Mouse (Mus musculus) limb, embryonic 14.5 days (tissue): ENCODE results near the gene Myl6b. TPM values are rescaled to one million over a fixed set of nuclear protein-coding genes. Genes with fewer than 3 reads are reported as not detected.

Source experiments
- ATAC-seq: fragments of 200-750 bp; cut with Nextera tagmentation; 2 replicates; pipeline ENCODE4 v1.8.0; 2017; ENCODE audit warnings: low read depth, moderate number of reproducible peaks, moderate TSS enrichment; ENCODE audit not compliant: low FRiP score
- DNase-seq: peaks from one replicate; pipeline ENCODE4 v3.0.0-alpha.2; 2015; ENCODE audit warnings: low spot score
- H3K27ac ChIP-seq: fragments of 300-500 bp; sonication (generic); replicated peaks from 2 replicates; pipeline ENCODE4 v1.5.1; 2014; ENCODE audit warnings: low read depth, mild to moderate bottlenecking, low read length, moderate library complexity, mixed read lengths
- H3K27me3 ChIP-seq: fragments of 300-500 bp; sonication (generic); 2 replicates; pipeline ENCODE4 v1.6.1; 2014; ENCODE audit warnings: low read length, mixed read lengths; ENCODE audit not compliant: control insufficient read depth, insufficient read depth
- H3K36me3 ChIP-seq: fragments of 300-500 bp; sonication (generic); 2 replicates; pipeline ENCODE4 v1.6.1; 2014; ENCODE audit warnings: mild to moderate bottlenecking, low read length, moderate library complexity, mixed read lengths; ENCODE audit not compliant: control insufficient read depth, insufficient read depth
- H3K4me1 ChIP-seq: fragments of 300-500 bp; sonication (generic); 2 replicates; pipeline ENCODE4 v1.6.1; 2014; ENCODE audit warnings: antibody characterized with exemption, low read length, mixed read lengths; ENCODE audit not compliant: control insufficient read depth, insufficient read depth
- H3K4me2 ChIP-seq: fragments of 300-500 bp; sonication (generic); replicated peaks from 2 replicates; pipeline ENCODE4 v1.6.1; 2014; ENCODE audit warnings: low read depth, mild to moderate bottlenecking, low read length, moderate library complexity; ENCODE audit not compliant: severe bottlenecking
- H3K4me3 ChIP-seq: fragments of 300-500 bp; sonication (generic); replicated peaks from 2 replicates; pipeline ENCODE4 v1.5.1; 2014; ENCODE audit warnings: low read length
- H3K9ac ChIP-seq: fragments of 300-500 bp; sonication (generic); 2 replicates; pipeline ENCODE4 v1.6.1; 2014; ENCODE audit warnings: mild to moderate bottlenecking, low read depth, low read length, moderate library complexity; ENCODE audit not compliant: severe bottlenecking
- H3K9me3 ChIP-seq: fragments of 300-500 bp; sonication (generic); 2 replicates; pipeline ENCODE4 v1.6.1; 2016; ENCODE audit warnings: low read length; ENCODE audit not compliant: control insufficient read depth
- POLR2A ChIP-seq: fragments of 200-500 bp; IDR thresholded peaks from 2 replicates; pipeline ENCODE4 v1.8.0; 2012; ENCODE audit warnings: inconsistent platforms, mild to moderate bottlenecking, moderate library complexity, borderline replicate concordance; ENCODE audit not compliant: insufficient read depth, insufficient read length; ENCODE audit errors: extremely low read depth
- WGBS: fragments of 180-500 bp; shearing (Covaris S2); extraction: QIAGEN DNeasy Blood & Tissue Kit; methylation state at CpG from one replicate; pipeline ENCODE4 v1.1.7; 2014; 5-methylcytosine and 5-hydroxymethylcytosine counted together
- polyA plus RNA-seq, 2 experiments: library from polyadenylated mRNA; depleted of rRNA in 1 of 2; stranded (reverse) in 1 of 2; unstranded in 1 of 2; fragments of >200 nt; fragmentation: Nextera tagmentation in 1 of 2; extraction: Ambion mirVana in 1 of 2; gene quantifications; 2 replicates each; pipeline versions ENCODE4 v1.2.1 to v1.2.3; 2012 to 2014

Gene Myl6b
- polyA plus RNA-seq (2012; rRNA removed) (54.9 and 56.7 TPM in 2 replicates), polyA plus RNA-seq (2014; fragmentation: Nextera tagmentation; extraction: Ambion mirVana) (6.1 and 6.6 TPM in 2 replicates)

- H3K4me2 ChIP-seq, result peak within 1 kb of the TSS; percentile 73
- DNase-seq (peak; percentile 96), ATAC-seq (peak; percentile 77)
- peak within 1 kb of the TSS; percentile 54 for H3K4me3 ChIP-seq
- H3K9ac ChIP-seq, result peak within 1 kb of the TSS; percentile 65
- H3K4me1 ChIP-seq, result peaks cover 10% of the 10 kb centered on the region
- TF ChIP-seq POLR2A, result 0 out of 2 replicates have a peak, but pooled peaks have one; percentile 29
- WGBS, result under 1% methylated on average over 27 of the region's 27 CpGs
- no peaks in the 10 kb centered on the region for H3K27me3 ChIP-seq
- H3K36me3 ChIP-seq, result no peaks in the 10 kb centered on the region
- H3K9me3 ChIP-seq, result no peaks in the 10 kb centered on the region
- H3K27ac ChIP-seq, result peak within 1 kb of the TSS; percentile 83
Measured at GRCm38 (mm10) chr10:128498590-128498989, at the start of gene Myl6b. Gene Myl6b (minus strand): TSS chr10:128498685.

GRCm38 (mm10) chr10:128547361-128548032, 49.0 kb upstream of the Myl6b start, which contains the start of gene Zc3h10:
Gene Zc3h10 (minus strand): TSS chr10:128547774.
- H3K36me3 ChIP-seq, result peaks cover 28% of the 10 kb centered on the region
- peak; percentile 99 for DNase-seq
- peak; percentile 84 for ATAC-seq
- H3K9me3 ChIP-seq, result no peaks in the 10 kb centered on the region
- TF ChIP-seq POLR2A, result no peak
- peak within 1 kb of the TSS; percentile 97 for H3K27ac ChIP-seq
- H3K4me2 ChIP-seq, result peak within 1 kb of the TSS; percentile 67
- peaks cover 6% of the 10 kb centered on the region; the same call in 1 of the 2 replicates for H3K4me1 ChIP-seq
- H3K27me3 ChIP-seq, result no peaks in the 10 kb centered on the region
- H3K9ac ChIP-seq, result peak within 1 kb of the TSS; percentile 93
- peak within 1 kb of the TSS; percentile 86 for H3K4me3 ChIP-seq
- 0% methylated on average over 41 of the region's 50 CpGs for WGBS

GRCm38 (mm10) chr10:128546787-128547186, 48.3 kb upstream of the Myl6b start:
- Histone ChIP-seq H3K27me3 (no peaks in the 10 kb centered on the region), H3K4me3 (peak overlapping the region; percentile 86), H3K27ac (peak overlapping the region; percentile 86), H3K36me3 (peaks cover 34% of the 10 kb centered on the region), H3K9ac (peak overlapping the region; percentile 65), H3K4me1 (peaks cover 6% of the 10 kb centered on the region; the same call in 1 of the 2 replicates), H3K9me3 (no peaks in the 10 kb centered on the region), H3K4me2 (peak overlapping the region; percentile 67)
- 17% methylated on average over 7 of the region's 7 CpGs for WGBS
- no peak for ATAC-seq
- TF ChIP-seq POLR2A, result no peak
- no peak for DNase-seq

- Histone ChIP-seq H3K36me3 (peaks cover 34% of the 10 kb centered on the region), H3K4me3 (peak overlapping the region; percentile 86), H3K27me3 (no peaks in the 10 kb centered on the region), H3K9ac (peak overlapping the region; percentile 65; the same call in 1 of the 2 replicates), H3K27ac (0 out of 2 replicates have a peak overlapping the region, but pooled peaks have one; percentile 86), H3K9me3 (no peaks in the 10 kb centered on the region), H3K4me2 (peak overlapping the region; percentile 67), H3K4me1 (peaks cover 6% of the 10 kb centered on the region; the same call in 1 of the 2 replicates)
- WGBS, result 15% methylated on average over 4 of the region's 4 CpGs
- peak; percentile 81 for DNase-seq
- no peak for TF ChIP-seq POLR2A
- no peak for ATAC-seq
Measured at GRCm38 (mm10) chr10:128546361-128546760, 47.9 kb upstream of the Myl6b start.

- Histone ChIP-seq H3K4me3 (no peak overlapping the region), H3K9ac (no peak overlapping the region), H3K4me1 (peaks cover 6% of the 10 kb centered on the region; the same call in 1 of the 2 replicates), H3K9me3 (no peaks in the 10 kb centered on the region), H3K4me2 (no peak overlapping the region), H3K27me3 (no peaks in the 10 kb centered on the region), H3K36me3 (peaks cover 40% of the 10 kb centered on the region), H3K27ac (no peak overlapping the region)
- TF ChIP-seq POLR2A, result no peak
- 88% methylated on average over 3 of the region's 3 CpGs for WGBS
- DNase-seq (no peak), ATAC-seq (no peak)
Measured at GRCm38 (mm10) chr10:128545570-128545898, 47.0 kb upstream of the Myl6b start.
